Mouse (Mus musculus) right cerebral cortex, postnatal 14 days (tissue): ENCODE data around the gene Ly6g6e.
A peak's percentile ranks its signal among the peaks of the same experiment; 100 is the strongest.

ENCODE experiments used
- DNase-seq: peaks from one replicate; pipeline ENCODE4 v3.0.0; 2022

Gene Ly6g6e

GRCm38 (mm10) chr17:35077285-35077684, 583 bp downstream of the Ly6g6e start:
- no peak for DNase-seq

- no peak for DNase-seq
These were observed 1.1 kb downstream of the Ly6g6e start, which contains the start of gene Ly6g6d for GRCm38 (mm10) chr17:35077786-35078233. Ly6g6d (minus strand) TSS chr17:35078065.

GRCm38 (mm10) chr17:35079778-35080177, 3.1 kb downstream of the Ly6g6e start:
- DNase-seq: no peak

GRCm38 (mm10) chr17:35080248-35080647, 3.5 kb downstream of the Ly6g6e start:
- DNase-seq: no peak

GRCm38 (mm10) chr17:35080710-35081109, 4.0 kb downstream of the Ly6g6e start:
- DNase-seq: no peak

- DNase-seq: no peak
These were observed 6.3 kb downstream of the Ly6g6e start for GRCm38 (mm10) chr17:35082841-35083576.

- DNase-seq: no peak
These were observed 7.3 kb downstream of the Ly6g6e start for GRCm38 (mm10) chr17:35083929-35084497.

- DNase-seq: no peak
These were observed 8.6 kb downstream of the Ly6g6e start, which contains the start of gene Ly6g6f for GRCm38 (mm10) chr17:35085208-35085865. Ly6g6f (minus strand) TSS chr17:35085610.

- no peak for DNase-seq
These were observed 11.4 kb downstream of the Ly6g6e start for GRCm38 (mm10) chr17:35088151-35088550.

- DNase-seq: peak; percentile 93
These were observed 12.3 kb downstream of the Ly6g6e start, which contains the start of gene Abhd16a for GRCm38 (mm10) chr17:35088825-35089644. Abhd16a (plus strand) TSS chr17:35089263.

- DNase-seq: no peak
These were observed 13.6 kb downstream of the Ly6g6e start for GRCm38 (mm10) chr17:35090166-35090932.

GRCm38 (mm10) chr17:35092403-35093198, 15.9 kb downstream of the Ly6g6e start:
- no peak for DNase-seq

GRCm38 (mm10) chr17:35094475-35095365, 18.0 kb downstream of the Ly6g6e start:
- no peak for DNase-seq

- no peak for DNase-seq
These were observed 19.9 kb downstream of the Ly6g6e start for GRCm38 (mm10) chr17:35096597-35096996.

- DNase-seq: peak; percentile 49
These were observed 20.5 kb downstream of the Ly6g6e start for GRCm38 (mm10) chr17:35097164-35097655.

GRCm38 (mm10) chr17:35100196-35100765, 23.6 kb downstream of the Ly6g6e start:
- no peak for DNase-seq

GRCm38 (mm10) chr17:35101161-35101560, 24.5 kb downstream of the Ly6g6e start:
- DNase-seq: no peak

GRCm38 (mm10) chr17:35102299-35102698, 25.6 kb downstream of the Ly6g6e start:
- no peak for DNase-seq

- no peak for DNase-seq
These were observed 26.6 kb downstream of the Ly6g6e start for GRCm38 (mm10) chr17:35103221-35103690.
